Mouse (Mus musculus): ENCODE measurements around the gene Rbmxl1.
"Not testable (repeated sequence)": the region's sequence is repeated elsewhere in the genome, so short reads cannot be mapped to it uniquely, and the experiment has no call there.

Gene Rbmxl1

GRCm38 (mm10) chr8:78509273-78510031, 754 bp upstream of the Rbmxl1 start, which contains the start of gene Slc10a7:
TSS of gene Slc10a7 (plus strand) at chr8:78509346.
- Histone ChIP-seq H3K9me3 (ENCODE audit: low read length) (no peaks in the 10 kb centered on the region), H3K4me3 (replicated peaks; ENCODE audit: low read length) (peak within 1 kb of the TSS; percentile 98), H3K27me3 (ENCODE audit: insufficient read depth, low read length) (no peaks in the 10 kb centered on the region), H3K36me3 (ENCODE audit: insufficient read depth, low read length) (peaks cover 21% of the 10 kb centered on the region), H3K4me1 (replicated peaks; ENCODE audit: low read depth, low read length) (peaks cover 54% of the 10 kb centered on the region)
- TF ChIP-seq NANOG (IDR thresholded peaks at IDR 0.05; ENCODE audit: borderline replicate concordance, low read length) (no peak), CTCF (conservative IDR thresholded peaks at IDR 0.05; ENCODE audit: low read length) (no peak), POU5F1 (IDR thresholded peaks at IDR 0.05; ENCODE audit: borderline replicate concordance, low read length) (no peak)

GRCm38 (mm10) chr8:78507979-78508718, 549 bp downstream of the Rbmxl1 start:
- no peaks in the 10 kb centered on the region for H3K27me3 ChIP-seq (ENCODE audit: insufficient read depth, low read length)

GRCm38 (mm10) chr8:78502706-78503105, 6.0 kb downstream of the Rbmxl1 start:
- no peak for TF ChIP-seq CTCF (conservative IDR thresholded peaks at IDR 0.05; ENCODE audit: low read length)
- TF ChIP-seq NANOG (IDR thresholded peaks at IDR 0.05; ENCODE audit: borderline replicate concordance, low read length): no peak
- no peak for TF ChIP-seq POU5F1 (IDR thresholded peaks at IDR 0.05; ENCODE audit: borderline replicate concordance, low read length)
- peaks cover 39% of the 10 kb centered on the region for H3K36me3 ChIP-seq (ENCODE audit: insufficient read depth, low read length)
- peaks cover 41% of the 10 kb centered on the region for H3K4me1 ChIP-seq (replicated peaks; ENCODE audit: low read depth, low read length)
- H3K9me3 ChIP-seq (ENCODE audit: low read length): no peaks in the 10 kb centered on the region
- H3K27me3 ChIP-seq (ENCODE audit: insufficient read depth, low read length): no peaks in the 10 kb centered on the region
- H3K4me3 ChIP-seq (replicated peaks; ENCODE audit: low read length): no peak overlapping the region

More at GRCm38 (mm10) chr8:78507979-78508718, 549 bp downstream of the Rbmxl1 start:
- Histone ChIP-seq H3K4me3 (replicated peaks; ENCODE audit: low read length) (peak overlapping the region; percentile 98), H3K9me3 (ENCODE audit: low read length) (no peaks in the 10 kb centered on the region), H3K4me1 (replicated peaks; ENCODE audit: low read depth, low read length) (peaks cover 56% of the 10 kb centered on the region), H3K36me3 (ENCODE audit: insufficient read depth, low read length) (peaks cover 34% of the 10 kb centered on the region)
- TF ChIP-seq CTCF (conservative IDR thresholded peaks at IDR 0.05; ENCODE audit: low read length) (no peak), POU5F1 (IDR thresholded peaks at IDR 0.05; ENCODE audit: borderline replicate concordance, low read length) (no peak), NANOG (IDR thresholded peaks at IDR 0.05; ENCODE audit: borderline replicate concordance, low read length) (no peak)

GRCm38 (mm10) chr8:78496273-78496672, 12.4 kb downstream of the Rbmxl1 start:
- not testable (repeated sequence) for H3K4me3 ChIP-seq (replicated peaks; ENCODE audit: low read length); H3K9me3 ChIP-seq (ENCODE audit: low read length); H3K36me3 ChIP-seq (ENCODE audit: insufficient read depth, low read length); H3K27me3 ChIP-seq (ENCODE audit: insufficient read depth, low read length)
- H3K4me1 ChIP-seq (replicated peaks; ENCODE audit: low read depth, low read length): peaks cover 43% of the 10 kb centered on the region

GRCm38 (mm10) chr8:78493031-78493430, 15.7 kb downstream of the Rbmxl1 start:
- H3K4me3 ChIP-seq (replicated peaks; ENCODE audit: low read length): no peak overlapping the region
- TF ChIP-seq NANOG (IDR thresholded peaks at IDR 0.05; ENCODE audit: borderline replicate concordance, low read length) (peak; percentile 92), POU5F1 (IDR thresholded peaks at IDR 0.05; ENCODE audit: borderline replicate concordance, low read length) (no peak)
- no peaks in the 10 kb centered on the region for H3K36me3 ChIP-seq (ENCODE audit: insufficient read depth, low read length)

GRCm38 (mm10) chr8:78489733-78490132, 19.0 kb downstream of the Rbmxl1 start:
- no peaks in the 10 kb centered on the region for H3K36me3 ChIP-seq (ENCODE audit: insufficient read depth, low read length)
- peaks cover 62% of the 10 kb centered on the region for H3K4me1 ChIP-seq (replicated peaks; ENCODE audit: low read depth, low read length)
- no peaks in the 10 kb centered on the region for H3K9me3 ChIP-seq (ENCODE audit: low read length)
- H3K27me3 ChIP-seq (ENCODE audit: insufficient read depth, low read length): no peaks in the 10 kb centered on the region
- peak overlapping the region; percentile 64 for H3K4me3 ChIP-seq (replicated peaks; ENCODE audit: low read length)
- TF ChIP-seq CTCF (conservative IDR thresholded peaks at IDR 0.05; ENCODE audit: low read length): no peak
- no peak for TF ChIP-seq NANOG (IDR thresholded peaks at IDR 0.05; ENCODE audit: borderline replicate concordance, low read length)
- TF ChIP-seq POU5F1 (IDR thresholded peaks at IDR 0.05; ENCODE audit: borderline replicate concordance, low read length): no peak

More at GRCm38 (mm10) chr8:78493031-78493430, 15.7 kb downstream of the Rbmxl1 start:
- H3K27me3 ChIP-seq (ENCODE audit: insufficient read depth, low read length): no peaks in the 10 kb centered on the region
- H3K9me3 ChIP-seq (ENCODE audit: low read length): no peaks in the 10 kb centered on the region
- peaks cover 66% of the 10 kb centered on the region for H3K4me1 ChIP-seq (replicated peaks; ENCODE audit: low read depth, low read length)

GRCm38 (mm10) chr8:78477051-78477829, 31.5 kb downstream of the Rbmxl1 start:
- H3K4me1 ChIP-seq (replicated peaks; ENCODE audit: low read depth, low read length): peaks cover 21% of the 10 kb centered on the region
- no peaks in the 10 kb centered on the region for H3K27me3 ChIP-seq (ENCODE audit: insufficient read depth, low read length)
- no peaks in the 10 kb centered on the region for H3K36me3 ChIP-seq (ENCODE audit: insufficient read depth, low read length)
- TF ChIP-seq CTCF (conservative IDR thresholded peaks at IDR 0.05; ENCODE audit: low read length): peak; percentile 73
- no peak for TF ChIP-seq NANOG (IDR thresholded peaks at IDR 0.05; ENCODE audit: borderline replicate concordance, low read length)
- no peak for TF ChIP-seq POU5F1 (IDR thresholded peaks at IDR 0.05; ENCODE audit: borderline replicate concordance, low read length)
- no peaks in the 10 kb centered on the region; the same call in 1 of the 2 replicates for H3K9me3 ChIP-seq (ENCODE audit: low read length)
- H3K4me3 ChIP-seq (replicated peaks; ENCODE audit: low read length): no peak overlapping the region

GRCm38 (mm10) chr8:78467889-78468288, 40.8 kb downstream of the Rbmxl1 start:
- TF ChIP-seq NANOG (IDR thresholded peaks at IDR 0.05; ENCODE audit: borderline replicate concordance, low read length): no peak
- peak; percentile 41 for TF ChIP-seq CTCF (conservative IDR thresholded peaks at IDR 0.05; ENCODE audit: low read length)
- no peaks in the 10 kb centered on the region for H3K27me3 ChIP-seq (ENCODE audit: insufficient read depth, low read length)
- H3K4me1 ChIP-seq (replicated peaks; ENCODE audit: low read depth, low read length): no peaks in the 10 kb centered on the region
- no peak overlapping the region for H3K4me3 ChIP-seq (replicated peaks; ENCODE audit: low read length)
- no peaks in the 10 kb centered on the region for H3K36me3 ChIP-seq (ENCODE audit: insufficient read depth, low read length)
- peaks cover 5% of the 10 kb centered on the region; the same call in 1 of the 2 replicates for H3K9me3 ChIP-seq (ENCODE audit: low read length)
